Mouse (Mus musculus): ENCODE data around the gene Dab2ip.
A peak's percentile ranks its signal among the peaks of the same experiment; 100 is the strongest.

Dab2ip gene

GRCm38 (mm10) chr2:35595102-35595501, 37.0 kb downstream of the Dab2ip start:
- no peak for DNase-seq (ENCODE audit: low spot score)

DNA sequence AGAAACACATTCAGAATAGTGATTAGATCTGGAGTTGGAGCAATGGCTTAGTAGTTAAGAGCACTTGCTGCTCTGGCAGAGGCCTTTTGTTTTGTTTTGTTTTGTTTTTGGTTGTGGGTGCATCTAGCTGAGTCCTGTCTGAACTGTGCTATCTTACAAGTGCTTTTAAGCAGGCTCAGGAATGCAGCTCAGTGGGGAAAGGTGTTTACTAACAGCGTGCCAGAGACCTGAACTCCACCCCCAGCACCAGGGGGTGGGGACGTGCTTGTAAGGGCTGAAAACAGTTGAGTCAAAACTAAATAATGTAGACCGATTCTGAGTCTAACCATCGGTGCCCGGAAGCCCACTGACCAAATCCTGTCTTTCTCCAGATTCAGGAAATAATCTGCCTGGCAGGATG, 37.7 kb downstream of the Dab2ip start:
- DNase-seq (ENCODE audit: low spot score): no peak

DNA sequence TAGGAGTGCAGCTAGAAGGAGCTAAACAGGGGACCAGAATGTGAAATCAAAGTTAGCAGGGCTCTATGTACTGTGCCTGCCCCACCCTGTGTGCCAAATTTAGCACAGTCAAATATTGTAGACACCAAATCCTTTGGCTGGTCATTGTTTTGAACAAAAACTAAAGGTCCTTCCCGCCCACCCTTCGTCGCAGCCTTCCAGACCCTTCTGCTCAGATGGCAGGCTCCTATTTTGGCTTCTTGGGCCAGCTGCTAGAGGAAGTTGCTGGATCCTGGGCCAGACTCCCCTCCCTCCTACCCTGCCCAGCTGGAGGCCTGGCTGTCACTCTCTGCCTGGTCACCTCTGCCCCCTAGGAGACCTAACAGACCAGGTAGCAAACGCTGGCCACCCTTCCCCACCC, 38.7 kb downstream of the Dab2ip start:
- no peak for DNase-seq (ENCODE audit: low spot score)

DNA sequence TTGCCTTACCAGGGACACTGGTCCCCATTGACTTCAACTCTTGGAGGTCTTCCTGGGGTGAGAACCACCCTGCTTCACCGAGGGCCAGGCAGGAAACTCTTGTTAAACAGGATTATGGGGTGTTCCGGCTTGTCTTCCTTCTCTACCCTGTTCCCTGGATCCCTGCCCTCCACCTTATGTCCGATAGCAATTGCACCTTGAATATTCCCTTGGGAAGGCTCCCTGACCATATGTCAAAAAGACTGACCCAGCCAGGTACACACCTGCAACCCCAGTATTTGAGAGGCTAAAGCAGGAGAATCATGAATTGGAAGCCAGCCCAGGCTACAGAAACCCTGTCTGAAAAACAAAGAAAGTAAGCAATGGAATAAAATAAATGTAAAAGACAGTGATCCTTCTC, 40.8 kb downstream of the Dab2ip start:
- DNase-seq (ENCODE audit: low spot score): no peak

- no peak for DNase-seq (ENCODE audit: low spot score)
Observed at GRCm38 (mm10) chr2:35601665-35602064, 43.6 kb downstream of the Dab2ip start.

DNA sequence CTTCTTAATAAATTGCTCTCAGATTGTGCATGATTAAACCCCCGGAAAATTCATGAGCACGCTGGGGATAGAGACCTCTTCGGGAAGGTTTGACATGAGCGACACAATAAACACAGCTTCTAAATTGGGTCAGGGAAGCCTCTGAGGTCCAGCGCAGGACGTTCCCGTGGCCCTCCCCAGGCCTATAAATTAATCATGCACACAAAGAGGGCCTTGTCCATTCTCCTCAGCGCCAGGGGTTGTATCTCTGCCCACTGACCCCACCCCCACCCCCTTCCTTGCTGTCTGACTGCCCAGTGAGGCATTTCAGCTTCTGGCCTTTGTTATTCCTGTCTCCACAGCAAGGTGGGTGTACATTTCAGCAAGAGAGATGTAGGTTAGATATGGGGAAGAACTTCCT, 49.4 kb downstream of the Dab2ip start:
- no peak for DNase-seq (ENCODE audit: low spot score)

- peak; percentile 44 for DNase-seq (ENCODE audit: low spot score)
Observed at GRCm38 (mm10) chr2:35608856-35609255, 50.8 kb downstream of the Dab2ip start.

- no peak for DNase-seq (ENCODE audit: low spot score)
Observed at GRCm38 (mm10) chr2:35609317-35609716, 51.3 kb downstream of the Dab2ip start.

DNA sequence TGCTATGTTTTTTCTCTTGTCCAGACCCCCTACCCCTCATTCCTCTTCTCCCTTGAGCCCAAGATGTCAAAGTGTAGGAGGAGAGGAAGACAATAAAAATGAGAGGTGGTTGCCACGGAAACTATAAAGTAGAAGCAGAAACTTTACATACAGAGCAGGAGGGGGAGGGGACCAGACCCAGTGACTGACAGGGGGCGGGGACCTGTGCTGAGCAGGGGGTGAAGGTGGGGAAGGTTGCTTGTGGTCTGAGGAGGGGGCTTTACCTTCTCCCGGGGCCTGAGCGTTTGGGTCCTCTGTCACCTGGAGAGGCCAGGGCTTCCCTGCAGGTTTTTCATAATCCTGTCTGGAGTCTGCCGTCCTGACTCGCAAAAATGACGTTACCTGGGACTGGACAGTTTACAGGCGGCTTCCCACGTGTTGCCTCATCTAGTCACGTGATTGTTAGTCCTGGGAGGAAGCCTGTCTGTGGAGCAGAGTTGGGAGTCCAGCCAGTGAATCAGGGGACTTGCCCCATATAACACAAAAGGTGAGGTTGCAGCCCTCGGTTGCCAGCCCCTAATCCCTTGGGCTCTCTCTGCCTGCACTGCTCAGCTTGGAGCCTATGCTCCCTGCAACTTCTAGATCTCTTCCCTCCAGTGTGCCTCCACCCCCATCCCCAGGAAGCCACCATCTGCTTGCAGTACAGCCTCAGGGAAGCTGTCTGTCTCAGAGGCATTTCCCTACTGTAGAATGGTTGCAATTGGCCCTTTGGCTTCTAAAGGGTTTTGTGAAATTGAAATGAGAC, 52.3 kb downstream of the Dab2ip start:
- no peak for DNase-seq (ENCODE audit: low spot score)

- DNase-seq (ENCODE audit: low spot score): no peak
Observed at GRCm38 (mm10) chr2:35610976-35611375, 52.9 kb downstream of the Dab2ip start.

DNA sequence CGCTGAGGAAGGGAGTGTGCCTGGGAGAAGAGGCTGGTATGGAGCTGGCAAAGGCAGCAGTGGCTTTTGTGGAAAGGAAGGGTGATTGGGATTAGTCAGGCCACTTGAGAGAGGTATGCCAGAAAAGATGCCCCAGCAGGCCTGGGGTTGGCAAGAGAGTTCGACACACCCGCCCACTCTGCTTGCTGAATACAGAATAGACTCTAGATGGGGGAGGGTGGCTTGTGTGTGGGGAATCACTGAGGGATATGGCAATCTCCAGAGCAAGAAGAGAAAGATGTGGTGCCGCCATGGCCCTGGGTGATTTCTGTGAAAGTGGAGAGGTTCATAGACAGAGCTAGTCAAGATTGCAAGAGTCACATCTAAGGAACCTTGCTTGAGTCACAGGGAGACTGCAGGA, 53.6 kb downstream of the Dab2ip start:
- no peak for DNase-seq (ENCODE audit: low spot score)

GRCm38 (mm10) chr2:35612297-35612696, 54.2 kb downstream of the Dab2ip start:
- DNase-seq (ENCODE audit: low spot score): no peak

- DNase-seq (ENCODE audit: low spot score): no peak
Observed at GRCm38 (mm10) chr2:35613946-35614353, 55.9 kb downstream of the Dab2ip start.

GRCm38 (mm10) chr2:35614411-35614810, 56.3 kb downstream of the Dab2ip start:
- DNase-seq (ENCODE audit: low spot score): no peak

- no peak for DNase-seq (ENCODE audit: low spot score)
Observed at GRCm38 (mm10) chr2:35615366-35615765, 57.3 kb downstream of the Dab2ip start.

- DNase-seq (ENCODE audit: low spot score): no peak
Observed at GRCm38 (mm10) chr2:35615977-35616376, 57.9 kb downstream of the Dab2ip start.

- DNase-seq (ENCODE audit: low spot score): no peak
Observed at GRCm38 (mm10) chr2:35616891-35617658, 59.0 kb downstream of the Dab2ip start.

- no peak for DNase-seq (ENCODE audit: low spot score)
Observed at GRCm38 (mm10) chr2:35618981-35619380, 60.9 kb downstream of the Dab2ip start.

DNA sequence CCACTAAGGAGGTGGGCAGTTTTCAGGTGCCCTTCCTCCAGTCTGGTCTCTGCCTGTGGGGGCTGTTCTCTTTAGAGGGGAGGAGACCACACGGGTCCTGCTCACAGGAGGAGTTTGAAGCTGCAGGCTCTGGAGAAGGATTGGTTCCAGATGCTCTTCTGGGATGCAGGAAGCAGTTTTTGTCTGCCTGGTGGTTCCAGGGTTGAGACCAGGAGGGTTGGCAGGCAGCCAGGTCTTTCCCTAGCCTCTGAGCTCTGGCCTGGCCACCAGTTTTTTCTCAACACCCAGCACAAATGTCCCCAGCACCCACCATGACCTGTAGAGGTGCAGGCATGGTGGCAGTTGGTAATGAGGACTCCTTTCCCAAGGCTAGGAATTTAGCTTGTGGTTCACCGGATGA, 61.5 kb downstream of the Dab2ip start:
- no peak for DNase-seq (ENCODE audit: low spot score)

DNA sequence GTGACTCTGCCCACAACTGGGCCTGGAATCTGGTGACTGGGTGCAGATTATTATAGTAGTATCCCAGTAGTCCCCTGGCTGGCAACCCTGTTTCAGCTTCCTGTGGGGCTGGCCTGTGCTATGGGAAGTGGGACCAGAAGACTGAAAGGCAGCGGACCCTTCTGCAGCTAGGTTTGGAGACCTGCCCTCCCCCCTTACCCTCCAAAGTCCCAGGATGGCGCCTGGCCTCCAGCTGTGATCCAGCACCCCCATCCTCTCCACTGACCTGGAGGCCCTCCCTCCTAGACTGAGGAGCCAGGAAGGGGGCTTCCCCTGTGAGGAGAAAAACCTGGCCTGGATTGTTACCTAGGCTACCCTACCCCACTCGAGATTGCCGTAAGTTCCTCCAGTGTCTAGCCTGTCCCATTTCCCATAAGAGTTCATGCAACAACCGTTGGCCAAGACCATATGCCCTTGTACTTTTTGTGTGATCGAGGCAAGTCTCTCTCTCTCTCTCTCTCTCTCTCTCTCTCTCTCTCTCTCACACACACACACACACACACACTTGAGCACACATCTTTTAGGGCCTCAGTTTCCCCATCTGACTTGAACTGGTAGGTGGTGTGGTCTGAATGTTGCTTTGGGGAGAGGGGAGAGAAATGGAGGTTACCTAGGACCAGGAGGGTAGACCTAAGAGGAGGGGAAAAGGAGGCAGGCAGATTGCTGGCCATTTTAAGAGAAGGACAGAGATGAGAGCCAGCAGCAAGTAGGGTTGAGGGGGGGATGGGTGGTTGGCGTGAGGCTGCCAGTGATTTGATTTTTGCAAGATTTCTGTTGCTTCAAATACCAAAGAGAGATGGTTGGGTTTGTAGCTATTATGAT, 62.5 kb downstream of the Dab2ip start:
- no peak for DNase-seq (ENCODE audit: low spot score)

GRCm38 (mm10) chr2:35621225-35621519, 63.1 kb downstream of the Dab2ip start:
- no peak for DNase-seq (ENCODE audit: low spot score)

DNA sequence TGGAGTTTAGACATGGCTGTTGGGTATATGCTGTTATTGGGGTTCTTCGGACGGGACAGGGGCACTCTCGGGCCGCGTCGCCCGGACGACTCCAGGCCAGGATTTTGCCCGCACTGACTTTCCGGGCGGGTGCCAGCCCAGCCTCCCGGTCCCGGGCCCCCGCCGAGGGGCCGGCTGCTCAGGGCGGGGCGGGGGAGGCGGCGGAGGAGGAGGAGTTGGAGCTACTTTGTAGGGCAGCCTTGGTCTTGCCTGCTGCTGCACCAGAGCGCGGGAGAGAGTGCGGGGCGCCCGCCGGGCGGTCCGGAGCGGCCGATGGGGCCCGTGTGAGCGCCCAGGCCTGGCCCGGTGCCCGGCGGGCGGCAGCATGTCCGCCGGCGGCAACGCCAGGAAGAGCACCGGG, 63.7 kb downstream of the Dab2ip start:
- peak; percentile 29 for DNase-seq (ENCODE audit: low spot score)

Measured in urinary bladder, postnatal 25 days (tissue).